Mouse (Mus musculus) embryonic fibroblast, embryonic 13.5 days (primary cell): ENCODE results near the gene Nsd2.

Source experiments
- CTCF ChIP-seq: IDR thresholded peaks from 2 replicates; pipeline ENCODE4 v1.5.1; 2011; ENCODE audit warnings: mild to moderate bottlenecking, control low read depth, low read length, moderate library complexity, borderline replicate concordance; ENCODE audit not compliant: insufficient read depth
- POLR2A ChIP-seq: IDR thresholded peaks from 2 replicates; pipeline ENCODE4 v1.6.1; 2011; ENCODE audit warnings: low read depth, mild to moderate bottlenecking, control low read depth, low read length, moderate library complexity

- no peak for TF ChIP-seq CTCF
- TF ChIP-seq POLR2A: no peak
These were observed 10.3 kb downstream of the Nsd2 start for GRCm38 (mm10) chr5:33830832-33831231.
